Mouse (Mus musculus) lung, embryonic 14.5 days (tissue): Measurements from ENCODE around the gene Hnrnpdl. TPM values are rescaled to one million over a fixed set of nuclear protein-coding genes. Genes with fewer than 3 reads are reported as not detected.
A peak's percentile ranks its signal among the peaks of the same experiment; 100 is the strongest.

Experiments
- ATAC-seq: fragments of 200-750 bp; cut with Nextera tagmentation; 2 replicates; pipeline ENCODE4 v1.8.0; 2017; ENCODE audit warnings: mild to moderate bottlenecking, moderate TSS enrichment, moderate library complexity; ENCODE audit not compliant: insufficient read depth
- DNase-seq: peaks from one replicate; pipeline ENCODE4 v3.0.0-alpha.2; 2015
- H3K27ac ChIP-seq: fragments of 300-500 bp; sonication (generic); 2 replicates; pipeline ENCODE4 v1.5.1; 2014; ENCODE audit warnings: low read depth, mild to moderate bottlenecking, moderate library complexity
- H3K27me3 ChIP-seq: fragments of 300-500 bp; sonication (generic); 2 replicates; pipeline ENCODE4 v1.6.1; 2014; ENCODE audit warnings: low read length, control low read depth; ENCODE audit not compliant: insufficient read depth
- H3K36me3 ChIP-seq: fragments of 300-500 bp; sonication (generic); 2 replicates; pipeline ENCODE4 v1.6.1; 2014; ENCODE audit warnings: control low read depth; ENCODE audit not compliant: insufficient read depth
- H3K4me1 ChIP-seq: fragments of 300-500 bp; sonication (generic); 2 replicates; pipeline ENCODE4 v1.6.1; 2014; ENCODE audit warnings: antibody characterized with exemption, control low read depth; ENCODE audit not compliant: insufficient read depth
- H3K4me2 ChIP-seq: fragments of 300-500 bp; sonication (generic); 2 replicates; pipeline ENCODE4 v1.6.1; 2014; ENCODE audit warnings: mild to moderate bottlenecking
- H3K4me3 ChIP-seq: fragments of 300-500 bp; sonication (generic); 2 replicates; pipeline ENCODE4 v1.5.1; 2014; ENCODE audit warnings: low read depth, low read length
- H3K9ac ChIP-seq: fragments of 300-500 bp; sonication (generic); 2 replicates; pipeline ENCODE4 v1.6.1; 2014
- H3K9me3 ChIP-seq: fragments of 300-500 bp; sonication (generic); 2 replicates; pipeline ENCODE4 v1.6.1; 2016; ENCODE audit warnings: low read depth, low read length, control low read depth
- CTCF ChIP-seq: IDR thresholded peaks from 2 replicates; pipeline ENCODE4 v1.5.1; 2016; ENCODE audit warnings: antibody characterized with exemption, low read depth
- WGBS: fragments of 180-500 bp; shearing (Covaris S2); extraction: QIAGEN DNeasy Blood & Tissue Kit; methylation state at CpG from one replicate; pipeline ENCODE4 v1.1.7; 2014; 5-methylcytosine and 5-hydroxymethylcytosine counted together
- polyA plus RNA-seq: library from polyadenylated mRNA; unstranded; fragments of >200 nt; fragmentation: Nextera tagmentation; extraction: Ambion mirVana; gene quantifications from 2 replicates; pipeline ENCODE4 v1.2.1, GENCODE M21; 2014

The Hnrnpdl gene
- polyA plus RNA-seq, 1 experiment from 2014 or later: 204 TPM

DNA sequence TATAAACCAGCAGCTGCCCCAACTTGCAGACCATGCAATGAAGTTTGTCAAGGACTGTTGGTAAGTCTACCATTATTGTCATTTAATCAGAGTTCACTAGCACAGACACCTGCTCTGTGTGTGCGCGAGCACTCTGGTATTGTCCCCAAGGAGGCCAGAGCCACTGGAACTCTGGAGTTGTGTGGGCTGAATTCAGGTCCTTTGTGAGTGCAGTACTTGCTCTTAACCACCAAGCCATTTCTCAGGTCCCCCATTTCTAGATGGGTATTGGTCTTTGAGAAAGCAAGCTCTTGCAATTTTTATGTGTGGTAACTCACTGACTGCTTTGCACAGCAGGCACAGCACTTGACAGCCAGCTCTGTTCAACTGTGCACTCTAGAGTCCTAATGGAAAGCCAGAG is 7.4 kb downstream of the Hnrnpdl start:
- 88% methylated on average over 2 of the region's 2 CpGs for WGBS
- ATAC-seq (no peak), DNase-seq (peak; percentile 50)
- no peaks in the 10 kb centered on the region for H3K9me3 ChIP-seq
- no peak overlapping the region for H3K4me2 ChIP-seq
- H3K36me3 ChIP-seq: peaks cover 55% of the 10 kb centered on the region
- no peak overlapping the region for H3K9ac ChIP-seq
- H3K4me3 ChIP-seq: no peak overlapping the region
- TF ChIP-seq CTCF: peak; percentile 29; the same call in 1 of the 2 replicates
- H3K4me1 ChIP-seq: 0 out of 2 replicates have a peak, but pooled peaks cover 6% of the 10 kb centered on the region
- no peak overlapping the region for H3K27ac ChIP-seq
- H3K27me3 ChIP-seq: no peaks in the 10 kb centered on the region

GRCm38 (mm10) chr5:100030069-100030468 is 9.4 kb downstream of the Hnrnpdl start:
- peaks cover 35% of the 10 kb centered on the region for H3K36me3 ChIP-seq
- H3K27me3 ChIP-seq: no peaks in the 10 kb centered on the region
- 0 out of 2 replicates have a peak, but pooled peaks have one; percentile 4 for TF ChIP-seq CTCF
- peak overlapping the region; percentile 42; the same call in 1 of the 2 replicates for H3K27ac ChIP-seq
- no peak overlapping the region for H3K4me3 ChIP-seq
- no peaks in the 10 kb centered on the region for H3K9me3 ChIP-seq
- ATAC-seq (peak; percentile 91), DNase-seq (peak; percentile 98)
- H3K9ac ChIP-seq: no peak overlapping the region
- H3K4me1 ChIP-seq: 0 out of 2 replicates have a peak, but pooled peaks cover 6% of the 10 kb centered on the region
- WGBS: 17% methylated on average over 6 of the region's 6 CpGs
- H3K4me2 ChIP-seq: peak overlapping the region; percentile 25; the same call in 1 of the 2 replicates

DNA sequence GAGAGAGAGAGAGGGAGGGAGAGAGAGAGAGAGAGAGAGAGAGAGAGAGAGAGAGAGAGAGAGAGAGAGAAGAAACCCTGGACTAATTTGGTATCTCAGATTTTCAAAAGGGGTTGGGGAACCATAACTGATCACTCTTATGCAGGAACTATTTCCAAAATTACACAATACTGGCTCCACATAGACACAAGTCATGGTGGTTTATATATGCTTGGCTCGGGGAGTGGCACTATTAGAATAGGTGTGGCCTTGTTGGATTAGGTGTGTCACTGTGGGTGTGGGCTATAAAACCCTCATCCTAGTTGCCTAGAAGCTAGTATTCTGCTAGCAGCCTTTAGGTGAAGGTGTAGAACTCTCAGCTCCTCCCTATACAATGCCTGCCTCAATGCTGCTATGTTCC is 14.6 kb downstream of the Hnrnpdl start:
- no peak overlapping the region for H3K4me2 ChIP-seq
- 0 out of 2 replicates have a peak, but pooled peaks cover 4% of the 10 kb centered on the region for H3K4me1 ChIP-seq
- no peak for TF ChIP-seq CTCF
- ATAC-seq (no peak), DNase-seq (no peak)
- no peak overlapping the region for H3K9ac ChIP-seq
- H3K27me3 ChIP-seq: no peaks in the 10 kb centered on the region
- 69% methylated on average over 1 of the region's 1 CpGs for WGBS
- no peak overlapping the region for H3K27ac ChIP-seq
- H3K36me3 ChIP-seq: no peaks in the 10 kb centered on the region
- no peaks in the 10 kb centered on the region for H3K9me3 ChIP-seq
- no peak overlapping the region for H3K4me3 ChIP-seq

DNA sequence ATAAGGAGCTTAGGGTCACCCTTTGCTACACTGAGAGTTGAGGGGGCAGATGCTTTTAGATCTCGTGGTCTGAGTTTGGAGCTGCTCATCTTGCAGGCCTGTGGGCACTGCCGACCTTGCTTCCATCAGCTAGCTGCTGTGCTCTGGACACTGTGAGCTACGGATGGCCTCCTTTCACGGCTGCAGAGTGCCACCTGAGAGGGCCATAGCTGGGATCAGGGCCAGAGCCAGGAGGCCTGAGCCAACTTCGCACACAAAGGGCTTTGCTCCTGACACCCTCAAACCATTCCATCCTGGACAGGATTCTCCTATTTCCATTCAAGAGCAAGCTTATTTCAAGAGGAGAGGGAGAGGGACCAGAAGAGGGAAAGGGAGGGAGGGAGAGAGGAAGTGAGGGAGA is 15.1 kb downstream of the Hnrnpdl start:
- Histone ChIP-seq H3K36me3 (no peaks in the 10 kb centered on the region), H3K4me1 (no peaks in the 10 kb centered on the region), H3K27me3 (no peaks in the 10 kb centered on the region), H3K4me3 (no peak overlapping the region), H3K9me3 (no peaks in the 10 kb centered on the region), H3K4me2 (no peak overlapping the region), H3K27ac (no peak overlapping the region), H3K9ac (no peak overlapping the region)
- DNase-seq: no peak
- no peak for TF ChIP-seq CTCF
- ATAC-seq: no peak
- WGBS: 60% methylated on average over 5 of the region's 5 CpGs

GRCm38 (mm10) chr5:100020089-100020488 is 19.4 kb downstream of the Hnrnpdl start:
- DNase-seq: no peak
- no peaks in the 10 kb centered on the region for H3K4me1 ChIP-seq
- no peak overlapping the region for H3K4me3 ChIP-seq
- H3K4me2 ChIP-seq: no peak overlapping the region
- no peak for ATAC-seq
- H3K27me3 ChIP-seq: no peaks in the 10 kb centered on the region
- H3K9ac ChIP-seq: no peak overlapping the region
- no peak for TF ChIP-seq CTCF
- no peaks in the 10 kb centered on the region for H3K9me3 ChIP-seq
- H3K36me3 ChIP-seq: no peaks in the 10 kb centered on the region
- H3K27ac ChIP-seq: no peak overlapping the region

DNA sequence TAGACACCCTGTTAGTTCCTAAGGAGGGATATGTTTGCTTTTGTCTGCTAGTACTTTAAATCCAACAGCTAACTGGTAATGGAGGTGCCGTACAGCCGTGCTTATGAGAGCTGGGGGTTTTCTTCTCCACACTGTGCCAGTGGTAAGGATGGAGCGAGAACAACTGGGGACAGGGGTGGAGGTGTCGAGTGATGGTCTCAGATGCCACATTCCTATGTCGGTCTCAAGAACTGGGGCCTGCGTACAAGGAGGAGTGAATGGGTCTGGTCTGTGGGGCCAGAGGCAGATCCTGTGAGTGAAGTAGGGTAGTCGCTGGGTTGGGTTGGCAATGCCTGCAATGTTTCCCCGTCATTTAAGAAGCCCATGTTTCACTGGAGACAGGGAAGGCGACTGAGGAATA is 26.9 kb downstream of the Hnrnpdl start:
- no peaks in the 10 kb centered on the region for H3K36me3 ChIP-seq
- no peak for ATAC-seq
- H3K27me3 ChIP-seq: no peaks in the 10 kb centered on the region
- no peak overlapping the region for H3K27ac ChIP-seq
- no peak overlapping the region for H3K4me2 ChIP-seq
- H3K9me3 ChIP-seq: no peaks in the 10 kb centered on the region
- H3K4me3 ChIP-seq: no peak overlapping the region
- no peak overlapping the region for H3K9ac ChIP-seq
- no peak for DNase-seq
- no peaks in the 10 kb centered on the region for H3K4me1 ChIP-seq
- 52% methylated on average over 9 of the region's 9 CpGs for WGBS
- TF ChIP-seq CTCF: no peak

- Histone ChIP-seq H3K9me3 (no peaks in the 10 kb centered on the region), H3K9ac (no peak overlapping the region), H3K27ac (no peak overlapping the region), H3K4me3 (no peak overlapping the region), H3K4me1 (no peaks in the 10 kb centered on the region), H3K4me2 (no peak overlapping the region), H3K27me3 (no peaks in the 10 kb centered on the region), H3K36me3 (no peaks in the 10 kb centered on the region)
- WGBS: 47% methylated on average over 3 of the region's 3 CpGs
- peak; percentile 9; the same call in 1 of the 2 replicates for TF ChIP-seq CTCF
- ATAC-seq (no peak), DNase-seq (no peak)
Observed at GRCm38 (mm10) chr5:100008485-100008884, 31.0 kb downstream of the Hnrnpdl start.

- H3K4me3 ChIP-seq: no peak overlapping the region
- peak; percentile 38 for DNase-seq
Observed at GRCm38 (mm10) chr5:100007040-100007375, 32.5 kb downstream of the Hnrnpdl start.

More at GRCm38 (mm10) chr5:100007040-100007375, 32.5 kb downstream of the Hnrnpdl start:
- no peak overlapping the region for H3K4me2 ChIP-seq
- H3K27ac ChIP-seq: no peak overlapping the region
- H3K9me3 ChIP-seq: no peaks in the 10 kb centered on the region
- no peaks in the 10 kb centered on the region for H3K4me1 ChIP-seq
- peak; percentile 40 for TF ChIP-seq CTCF
- WGBS: 80% methylated on average over 4 of the region's 4 CpGs
- no peaks in the 10 kb centered on the region for H3K27me3 ChIP-seq
- H3K9ac ChIP-seq: no peak overlapping the region
- no peak for ATAC-seq
- H3K36me3 ChIP-seq: no peaks in the 10 kb centered on the region
